Mouse (Mus musculus) stomach, embryonic 14.5 days (tissue): ENCODE data around the gene Fam69a. TPM values are rescaled to one million over a fixed set of nuclear protein-coding genes. Genes with fewer than 3 reads are reported as not detected.

Experiments used
- ATAC-seq: fragments of 200-750 bp; cut with Nextera tagmentation; 2 replicates; pipeline ENCODE4 v1.8.0; 2017; ENCODE audit warnings: low read depth, moderate TSS enrichment; ENCODE audit not compliant: insufficient number of reproducible peaks, insufficient read depth, low FRiP score
- H3K27ac ChIP-seq: fragments of 300-500 bp; sonication (generic); 2 replicates; pipeline ENCODE4 v1.5.1; 2014; ENCODE audit warnings: mild to moderate bottlenecking, low read length, moderate library complexity, mixed read lengths
- H3K27me3 ChIP-seq: fragments of 300-500 bp; sonication (generic); 2 replicates; pipeline ENCODE4 v1.6.1; 2014; ENCODE audit warnings: low read length, control low read depth, mixed read lengths; ENCODE audit not compliant: control insufficient read depth, insufficient read depth
- H3K36me3 ChIP-seq: fragments of 300-500 bp; sonication (generic); 2 replicates; pipeline ENCODE4 v1.6.1; 2014; ENCODE audit warnings: mild to moderate bottlenecking, control low read depth, low read length, moderate library complexity, mixed read lengths; ENCODE audit not compliant: control insufficient read depth, insufficient read depth
- H3K4me1 ChIP-seq: fragments of 300-500 bp; sonication (generic); 2 replicates; pipeline ENCODE4 v1.6.1; 2014; ENCODE audit warnings: low read length, control low read depth, mixed read lengths; ENCODE audit not compliant: control insufficient read depth, insufficient read depth
- H3K4me2 ChIP-seq: fragments of 300-500 bp; sonication (generic); replicated peaks from 2 replicates; pipeline ENCODE4 v1.6.1; 2014; ENCODE audit warnings: low read depth, low read length, control low read depth
- H3K4me3 ChIP-seq: fragments of 300-500 bp; sonication (generic); 2 replicates; pipeline ENCODE4 v1.5.1; 2014; ENCODE audit warnings: low read depth, low read length, control low read depth
- H3K9ac ChIP-seq: fragments of 300-500 bp; sonication (generic); replicated peaks from 2 replicates; pipeline ENCODE4 v1.6.1; 2014; ENCODE audit warnings: low read depth, mild to moderate bottlenecking, control low read depth, low read length, moderate library complexity, mixed read lengths
- H3K9me3 ChIP-seq: fragments of 300-500 bp; sonication (generic); 2 replicates; pipeline ENCODE4 v1.6.1; 2016; ENCODE audit warnings: low read depth, low read length, control low read depth; ENCODE audit not compliant: control insufficient read depth
- WGBS: fragments of 180-500 bp; shearing (Covaris S2); extraction: QIAGEN DNeasy Blood & Tissue Kit; methylation state at CpG from one replicate; pipeline ENCODE4 v1.1.7; 2014; 5-methylcytosine and 5-hydroxymethylcytosine counted together
- polyA plus RNA-seq: library from polyadenylated mRNA; unstranded; fragments of >200 nt; fragmentation: Nextera tagmentation; extraction: Ambion mirVana; gene quantifications from 2 replicates; pipeline ENCODE4 v1.2.1, GENCODE M21; 2014

Fam69a gene
- polyA plus RNA-seq, 1 experiment from 2014 or later: 29.1 TPM

DNA sequence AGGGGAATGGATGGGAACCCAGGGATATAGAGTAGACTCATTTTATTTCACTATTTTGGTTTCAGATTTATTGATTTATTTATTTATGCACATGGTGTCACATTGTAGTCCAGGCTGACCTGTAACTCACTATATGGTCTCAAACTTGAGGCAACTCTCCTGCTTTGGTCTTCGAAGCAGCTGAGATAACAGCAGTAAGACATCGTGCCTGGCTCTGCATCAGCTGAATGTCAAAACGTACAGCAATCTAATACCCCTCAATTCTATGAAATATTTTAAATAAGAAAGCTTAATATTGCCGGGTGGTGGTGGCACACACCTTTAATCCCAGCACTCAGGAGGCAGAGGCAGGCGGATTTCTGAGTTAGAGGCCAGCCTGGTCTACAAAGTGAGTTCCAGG is 75.9 kb downstream of the Fam69a start:
- WGBS: 87% methylated on average over 5 of the region's 5 CpGs
- no peaks in the 10 kb centered on the region for H3K9me3 ChIP-seq
- no peaks in the 10 kb centered on the region for H3K27me3 ChIP-seq
- no peak for ATAC-seq
- no peak overlapping the region for H3K4me3 ChIP-seq
- peaks cover 39% of the 10 kb centered on the region for H3K36me3 ChIP-seq
- H3K27ac ChIP-seq: no peak overlapping the region
- H3K9ac ChIP-seq: no peak overlapping the region
- no peak overlapping the region for H3K4me2 ChIP-seq
- H3K4me1 ChIP-seq: no peaks in the 10 kb centered on the region

DNA sequence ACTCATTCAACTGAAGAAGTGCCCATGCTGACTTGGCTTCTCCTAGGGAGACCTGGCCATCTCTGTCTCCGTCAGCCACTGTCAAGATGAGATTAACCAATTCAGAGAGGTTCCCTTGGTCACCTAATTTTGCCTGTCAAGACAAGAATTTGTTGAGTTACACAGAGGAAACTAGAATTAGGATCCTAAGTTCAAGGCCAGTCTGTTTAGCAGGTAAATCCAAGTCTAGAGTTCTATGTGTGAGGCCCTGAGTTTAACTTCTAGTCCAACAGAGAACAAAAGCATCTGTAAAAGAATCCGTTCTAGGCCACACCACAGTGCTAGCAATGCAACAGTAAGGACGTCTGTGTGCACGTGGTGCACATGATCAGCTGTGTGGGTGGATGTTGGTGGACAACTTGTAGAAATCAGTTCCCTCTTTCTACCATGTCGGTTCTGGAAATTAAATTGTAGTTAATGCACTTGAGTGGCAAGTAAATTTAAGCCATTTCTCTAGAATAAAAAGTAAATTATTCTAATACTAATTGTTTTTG is 76.7 kb downstream of the Fam69a start:
- no peak overlapping the region for H3K4me2 ChIP-seq
- 64% methylated on average over 5 of the region's 5 CpGs for WGBS
- peaks cover 46% of the 10 kb centered on the region for H3K36me3 ChIP-seq
- no peaks in the 10 kb centered on the region for H3K9me3 ChIP-seq
- H3K4me1 ChIP-seq: no peaks in the 10 kb centered on the region
- H3K4me3 ChIP-seq: no peak overlapping the region
- H3K27ac ChIP-seq: no peak overlapping the region
- ATAC-seq: no peak
- H3K27me3 ChIP-seq: no peaks in the 10 kb centered on the region
- H3K9ac ChIP-seq: no peak overlapping the region

DNA sequence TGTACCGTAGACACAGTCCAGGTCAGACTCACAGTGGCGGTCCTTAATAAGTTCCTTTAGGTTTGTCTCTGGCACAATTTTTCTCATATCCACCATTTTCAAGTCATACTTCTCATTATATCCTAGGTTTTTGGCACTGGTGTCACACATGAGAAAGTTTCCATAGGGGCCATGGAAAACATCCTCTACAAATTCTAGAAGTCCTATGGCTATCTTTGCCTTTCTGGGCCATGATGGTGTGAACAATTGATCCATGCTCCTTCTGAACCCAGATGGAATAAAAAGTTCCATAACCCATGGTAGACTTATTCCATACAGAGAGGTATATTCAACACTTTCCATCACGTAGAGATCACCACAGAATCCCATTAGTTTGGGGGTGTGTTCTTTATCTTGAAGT is 77.2 kb downstream of the Fam69a start:
- ATAC-seq: no peak
- no peaks in the 10 kb centered on the region for H3K9me3 ChIP-seq
- no peak overlapping the region for H3K4me3 ChIP-seq
- H3K36me3 ChIP-seq: peaks cover 51% of the 10 kb centered on the region
- WGBS: 85% methylated on average over 3 of the region's 3 CpGs
- no peak overlapping the region for H3K4me2 ChIP-seq
- no peaks in the 10 kb centered on the region for H3K27me3 ChIP-seq
- no peak overlapping the region for H3K27ac ChIP-seq
- H3K9ac ChIP-seq: no peak overlapping the region
- no peaks in the 10 kb centered on the region for H3K4me1 ChIP-seq

DNA sequence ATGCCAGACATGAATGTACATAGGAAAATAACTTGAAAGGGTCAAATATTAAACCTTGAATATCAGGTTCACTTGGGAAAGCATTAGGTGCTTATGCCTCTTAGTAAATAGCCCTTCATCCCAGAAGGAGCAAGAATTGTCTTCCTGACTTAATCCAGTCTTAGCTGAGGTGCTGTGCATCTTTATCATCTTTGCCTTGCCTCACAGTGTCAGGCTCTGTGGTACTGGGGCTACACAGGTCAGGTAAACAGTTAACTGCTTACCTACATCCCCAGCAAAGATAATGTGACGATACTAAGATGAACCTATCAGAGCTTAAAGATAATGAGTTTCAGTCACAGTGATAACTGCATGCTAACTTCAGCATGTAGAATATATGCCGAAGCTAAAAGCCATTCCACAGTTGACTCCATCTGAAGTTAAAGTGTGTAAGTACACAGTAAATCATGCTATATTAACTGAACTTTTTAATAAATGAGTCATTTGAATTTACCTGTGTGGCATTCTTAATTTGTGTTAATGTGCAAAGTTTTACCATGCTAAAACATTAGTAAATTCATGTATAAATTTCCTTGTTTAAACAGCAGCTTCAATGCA is 78.3 kb downstream of the Fam69a start:
- ATAC-seq: no peak
- Histone ChIP-seq H3K4me3 (no peak overlapping the region), H3K9ac (no peak overlapping the region), H3K27ac (no peak overlapping the region), H3K36me3 (peaks cover 61% of the 10 kb centered on the region), H3K9me3 (no peaks in the 10 kb centered on the region), H3K4me1 (no peaks in the 10 kb centered on the region), H3K27me3 (no peaks in the 10 kb centered on the region), H3K4me2 (no peak overlapping the region)
- 77% methylated on average over 2 of the region's 2 CpGs for WGBS

DNA sequence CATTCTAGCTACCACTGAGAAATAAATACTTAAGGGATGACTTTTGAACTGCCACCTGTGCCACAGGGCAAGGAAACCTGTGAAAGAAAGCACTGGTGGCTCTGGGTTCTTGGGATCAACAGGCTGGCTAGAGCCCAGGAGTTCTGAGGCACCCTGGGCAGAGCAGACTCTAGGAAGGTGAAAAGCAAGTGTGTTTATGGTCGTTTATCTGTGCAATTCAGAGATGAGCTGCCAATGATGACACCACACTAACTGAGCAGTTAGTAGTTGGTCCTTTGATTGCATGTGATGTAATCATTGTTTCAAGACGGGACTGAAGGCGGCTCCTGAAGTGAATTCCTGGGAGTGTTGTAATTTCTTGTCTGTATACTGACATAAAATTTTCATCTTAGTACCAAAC is 82.6 kb downstream of the Fam69a start:
- no peak for ATAC-seq
- Histone ChIP-seq H3K4me2 (no peak overlapping the region), H3K4me1 (peaks cover 5% of the 10 kb centered on the region; the same call in 1 of the 2 replicates), H3K9me3 (no peaks in the 10 kb centered on the region), H3K9ac (no peak overlapping the region), H3K27me3 (no peaks in the 10 kb centered on the region), H3K27ac (no peak overlapping the region), H3K36me3 (peaks cover 69% of the 10 kb centered on the region), H3K4me3 (no peak overlapping the region)
- 76% methylated on average over 3 of the region's 3 CpGs for WGBS

DNA sequence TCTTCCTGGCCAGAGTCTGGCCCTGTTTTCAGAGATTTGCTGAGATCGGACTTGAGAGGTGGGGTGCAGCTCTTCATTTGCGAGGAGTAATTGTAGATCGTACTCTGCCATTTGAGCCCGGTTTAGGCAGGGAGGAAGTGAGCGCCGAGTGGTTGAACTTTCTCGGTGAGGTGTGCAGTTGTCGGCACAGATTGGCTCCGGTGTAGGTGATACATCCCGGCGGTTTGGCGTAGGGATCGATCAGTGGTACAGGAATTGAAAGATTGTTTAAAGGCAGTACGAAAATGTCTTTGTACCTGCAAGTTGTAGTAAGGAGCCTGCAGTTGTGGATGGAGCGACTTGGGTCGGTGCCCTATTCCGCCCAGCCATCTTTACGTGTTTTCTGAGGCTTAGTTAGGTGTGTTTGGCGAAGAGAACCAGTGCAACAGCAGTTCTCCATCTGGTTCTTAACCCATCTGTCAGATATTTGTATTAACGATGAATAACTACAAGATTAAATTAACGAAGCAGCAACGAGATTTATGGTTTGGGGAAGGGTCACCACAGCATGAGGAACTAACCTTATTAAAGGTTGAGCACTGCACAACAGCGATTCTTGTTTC is 85.8 kb downstream of the Fam69a start:
- Histone ChIP-seq H3K9me3 (no peaks in the 10 kb centered on the region), H3K4me1 (peaks cover 5% of the 10 kb centered on the region; the same call in 1 of the 2 replicates), H3K4me2 (peak overlapping the region; percentile 66), H3K36me3 (peaks cover 38% of the 10 kb centered on the region), H3K27me3 (no peaks in the 10 kb centered on the region), H3K9ac (peak overlapping the region; percentile 86), H3K27ac (peak overlapping the region; percentile 83), H3K4me3 (peak overlapping the region; percentile 84)
- ATAC-seq: no peak
- under 1% methylated on average over 23 of the region's 23 CpGs for WGBS

DNA sequence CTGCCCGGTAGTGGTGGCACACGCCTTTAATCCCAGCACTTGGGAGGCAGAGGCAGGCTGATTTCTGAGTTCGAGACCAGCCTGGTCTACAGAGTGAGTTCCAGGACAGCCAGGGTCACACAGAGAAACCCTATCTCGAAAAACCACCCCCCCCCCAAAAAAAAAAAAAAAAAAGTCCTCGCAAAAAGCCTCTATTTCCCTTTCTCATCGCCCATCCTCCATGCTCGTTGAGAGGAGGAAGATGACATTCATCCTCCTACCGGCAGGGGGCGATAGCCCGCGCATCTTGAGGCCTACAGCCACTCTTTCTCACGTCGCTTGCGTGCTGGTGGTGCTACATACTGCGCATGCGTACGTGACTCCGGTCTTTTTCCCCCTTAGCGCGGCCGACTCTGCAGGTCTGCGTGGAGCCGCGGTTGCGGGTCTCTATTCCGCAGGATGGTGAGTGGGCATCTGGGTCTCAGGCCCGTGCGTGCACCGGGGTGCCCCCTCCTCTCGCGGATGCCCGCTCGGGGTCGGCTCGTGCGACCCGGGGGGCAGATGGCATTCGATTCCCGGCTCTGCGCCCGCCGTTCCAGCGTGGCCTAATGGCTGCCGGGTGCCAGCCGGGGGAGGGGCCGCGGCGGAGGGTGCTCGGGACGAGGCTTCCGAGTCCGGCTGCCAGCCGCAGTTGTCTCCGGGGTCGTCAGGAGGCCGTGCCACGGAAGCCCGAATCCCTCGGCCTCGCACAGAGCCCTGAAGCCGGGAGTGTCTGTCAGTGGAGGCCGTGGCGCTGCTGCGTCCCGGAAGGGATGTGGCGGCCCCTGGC is 86.5 kb downstream of the Fam69a start, which contains the start of gene Rpl5:
Gene Rpl5, plus strand, starts transcription at position 297 of the 808 bp plus-strand sequence.
- Histone ChIP-seq H3K4me1 (peaks cover 5% of the 10 kb centered on the region; the same call in 1 of the 2 replicates), H3K4me2 (peak within 1 kb of the TSS; percentile 66), H3K4me3 (peak within 1 kb of the TSS; percentile 84), H3K9ac (peak within 1 kb of the TSS; percentile 86), H3K27me3 (no peaks in the 10 kb centered on the region), H3K9me3 (no peaks in the 10 kb centered on the region), H3K27ac (peak within 1 kb of the TSS; percentile 83), H3K36me3 (peaks cover 32% of the 10 kb centered on the region)
- ATAC-seq: peak; percentile 94
- WGBS: 4% methylated on average over 66 of the region's 66 CpGs

DNA sequence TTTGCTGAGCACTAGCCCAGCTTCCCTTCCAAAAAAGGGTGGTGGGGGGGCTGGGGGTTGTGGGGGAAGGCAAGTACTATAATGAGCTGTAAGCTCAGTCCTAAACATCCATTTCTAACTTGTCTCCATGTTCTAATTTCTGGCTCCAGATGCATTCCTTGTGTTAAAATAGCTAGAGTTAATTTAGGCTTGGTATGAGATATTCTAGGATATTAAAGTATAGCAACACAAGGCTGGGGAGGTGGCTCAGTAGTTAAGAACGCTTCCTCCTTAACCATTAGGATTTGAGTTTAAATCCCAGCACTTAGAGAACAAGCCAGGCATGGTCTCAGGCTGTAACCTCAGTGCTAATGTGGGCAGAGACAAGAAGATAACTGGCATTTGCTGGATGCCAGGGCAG is 90.6 kb downstream of the Fam69a start:
- no peak for ATAC-seq
- Histone ChIP-seq H3K36me3 (no peaks in the 10 kb centered on the region), H3K4me2 (no peak overlapping the region), H3K9ac (no peak overlapping the region), H3K4me3 (no peak overlapping the region), H3K4me1 (no peaks in the 10 kb centered on the region), H3K27me3 (no peaks in the 10 kb centered on the region), H3K9me3 (no peaks in the 10 kb centered on the region), H3K27ac (no peak overlapping the region)
- 66% methylated on average over 1 of the region's 1 CpGs for WGBS
